Mouse (Mus musculus) gastrocnemius, postnatal 14 days (tissue): ENCODE data around the gene Galnt18. TPM values are rescaled to one million over a fixed set of nuclear protein-coding genes. Genes with fewer than 3 reads are reported as not detected.

ENCODE experiments used
- DNase-seq: peaks from one replicate; pipeline ENCODE4 v3.0.0; 2021; ENCODE audit warnings: mixed read lengths
- intact Hi-C: fragments of 180-260 bp; cut with DNase I; formaldehyde crosslinking; loops from one replicate; pipeline ENCODE4 v1.15.1; 2025; ENCODE audit warnings: low total_unique reads
- total RNA-seq, 2 experiments: library from RNA; stranded (reverse); gene quantifications; 2 replicates each; pipeline ENCODE4 v1.2.3; 2021

The Galnt18 gene
- total RNA-seq, 2 experiments from 2014 or later, result 8.3 to 8.8 TPM

- DNase-seq, result no peak
- intact Hi-C loops, result no loop called here
These were observed 178.3 kb downstream of the Galnt18 start for GRCm38 (mm10) chr7:111601339-111602067.

- intact Hi-C loops, result no loop called here
- no peak for DNase-seq
These were observed 179.0 kb downstream of the Galnt18 start for GRCm38 (mm10) chr7:111600756-111601155.

- DNase-seq, result no peak
- intact Hi-C loops, result no loop called here
These were observed 186.1 kb downstream of the Galnt18 start for GRCm38 (mm10) chr7:111593680-111594079.

GRCm38 (mm10) chr7:111589506-111590125 lies 190.2 kb downstream of the Galnt18 start:
- DNase-seq, result no peak
- intact Hi-C loops, result no loop called here

GRCm38 (mm10) chr7:111588291-111588781 lies 191.4 kb downstream of the Galnt18 start:
- intact Hi-C loops, result no loop called here
- DNase-seq, result peak; percentile 14

- DNase-seq, result no peak
- intact Hi-C loops, result no loop called here
These were observed 199.2 kb downstream of the Galnt18 start for GRCm38 (mm10) chr7:111580547-111580946.

- no peak for DNase-seq
- intact Hi-C loops, result no loop called here
These were observed 204.7 kb downstream of the Galnt18 start for GRCm38 (mm10) chr7:111575096-111575495.

- intact Hi-C loops, result no loop called here
- DNase-seq, result no peak
These were observed 207.4 kb downstream of the Galnt18 start for GRCm38 (mm10) chr7:111572336-111572735.

GRCm38 (mm10) chr7:111566838-111567237 lies 212.9 kb downstream of the Galnt18 start:
- no peak for DNase-seq
- intact Hi-C loops, result no loop called here

- intact Hi-C loops, result no loop called here
These were observed 216.3 kb downstream of the Galnt18 start for GRCm38 (mm10) chr7:111563316-111564110.

GRCm38 (mm10) chr7:111560097-111560496 lies 219.7 kb downstream of the Galnt18 start:
- intact Hi-C loops, result no loop called here
- DNase-seq, result no peak

More at GRCm38 (mm10) chr7:111563316-111564110, 216.3 kb downstream of the Galnt18 start:
- DNase-seq, result no peak

GRCm38 (mm10) chr7:111559011-111559410 lies 220.8 kb downstream of the Galnt18 start:
- intact Hi-C loops, result no loop called here
- no peak for DNase-seq

- intact Hi-C loops, result no loop called here
- DNase-seq, result no peak
These were observed 228.8 kb downstream of the Galnt18 start for GRCm38 (mm10) chr7:111550987-111551386.

GRCm38 (mm10) chr7:111547069-111547468 lies 232.7 kb downstream of the Galnt18 start:
- DNase-seq, result no peak
- intact Hi-C loops, result no loop called here

GRCm38 (mm10) chr7:111545614-111546013 lies 234.2 kb downstream of the Galnt18 start:
- intact Hi-C loops, result no loop called here
- DNase-seq, result no peak

GRCm38 (mm10) chr7:111537946-111538345 lies 241.8 kb downstream of the Galnt18 start:
- intact Hi-C loops, result no loop called here
- DNase-seq, result no peak

- intact Hi-C loops, result no loop called here
- no peak for DNase-seq
These were observed 244.9 kb downstream of the Galnt18 start for GRCm38 (mm10) chr7:111534826-111535405.

- intact Hi-C loops, result no loop called here
- DNase-seq, result no peak
These were observed 250.7 kb downstream of the Galnt18 start for GRCm38 (mm10) chr7:111528961-111529643.

GRCm38 (mm10) chr7:111528462-111528861 lies 251.3 kb downstream of the Galnt18 start:
- intact Hi-C loops, result no loop called here
- DNase-seq, result no peak
